Mouse (Mus musculus): ENCODE results near the gene Trim9. TPM values are rescaled to one million over a fixed set of nuclear protein-coding genes. Genes with fewer than 3 reads are reported as not detected.

Trim9 gene
- polyA plus RNA-seq, 1 experiment from 2014 or later = 2.4 TPM

DNA sequence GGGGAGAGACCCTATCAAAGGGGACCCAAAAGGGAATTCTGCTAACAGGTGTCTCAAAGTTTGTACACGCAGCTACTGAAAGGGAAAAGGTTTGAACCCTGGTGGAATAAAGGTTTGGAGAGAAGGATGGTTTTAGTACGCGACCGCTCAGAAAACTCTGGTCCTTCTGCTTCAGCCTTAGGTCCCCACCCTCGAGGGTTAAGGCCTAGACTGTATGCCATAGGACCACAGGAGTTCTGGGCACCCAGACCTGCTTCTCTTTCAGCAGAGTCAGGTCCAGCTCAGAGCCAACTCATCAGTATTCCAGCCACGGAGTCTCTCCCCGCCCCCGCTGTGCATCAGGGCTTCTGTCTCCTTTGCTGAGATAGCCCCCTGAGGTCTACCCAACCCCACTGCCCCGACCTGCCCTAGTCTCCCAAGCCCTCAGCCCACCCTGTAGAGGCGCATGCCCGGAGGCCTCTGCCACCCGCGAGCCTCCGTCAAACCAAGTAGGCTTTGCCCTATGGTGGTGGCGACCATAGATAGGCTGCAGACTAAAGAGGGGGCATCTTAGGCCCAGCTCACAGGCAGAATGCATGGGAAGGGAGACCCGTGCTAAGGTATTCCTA is 1.8 kb downstream of the Trim9 start:
- Histone ChIP-seq H3K4me2 (replicated peaks; ENCODE audit: low read depth, low read length) (peak overlapping the region; percentile 92), H3K27ac (ENCODE audit: low read length) (no peak overlapping the region), H3K9ac (replicated peaks; ENCODE audit: low read depth, low read length) (no peak overlapping the region), H3K4me1 (ENCODE audit: control insufficient read depth, insufficient read depth, low read length) (peaks cover 4% of the 10 kb centered on the region; the same call in 1 of the 2 replicates), H3K4me3 (ENCODE audit: low read depth, low read length) (peak overlapping the region; percentile 54), H3K27me3 (ENCODE audit: control insufficient read depth, insufficient read depth, low read length) (peaks cover 17% of the 10 kb centered on the region), H3K36me3 (ENCODE audit: control insufficient read depth, insufficient read depth, low read length) (no peaks in the 10 kb centered on the region), H3K9me3 (ENCODE audit: control insufficient read depth, low read depth, low read length) (no peaks in the 10 kb centered on the region)
- ATAC-seq (ENCODE audit: insufficient number of reproducible peaks, insufficient read depth, low FRiP score, low read depth) = no peak
- 32% methylated on average over 16 of the region's 16 CpGs for WGBS

GRCm38 (mm10) chr12:70335176-70335575 is 12.2 kb downstream of the Trim9 start:
- ATAC-seq (ENCODE audit: insufficient number of reproducible peaks, insufficient read depth, low FRiP score, low read depth) = no peak
- H3K27me3 ChIP-seq (ENCODE audit: control insufficient read depth, insufficient read depth, low read length) = no peaks in the 10 kb centered on the region
- H3K36me3 ChIP-seq (ENCODE audit: control insufficient read depth, insufficient read depth, low read length) = no peaks in the 10 kb centered on the region
- H3K9me3 ChIP-seq (ENCODE audit: control insufficient read depth, low read depth, low read length) = no peaks in the 10 kb centered on the region
- H3K4me2 ChIP-seq (replicated peaks; ENCODE audit: low read depth, low read length) = no peak overlapping the region
- H3K4me1 ChIP-seq (ENCODE audit: control insufficient read depth, insufficient read depth, low read length) = no peaks in the 10 kb centered on the region
- 61% methylated on average over 5 of the region's 5 CpGs for WGBS
- no peak overlapping the region for H3K4me3 ChIP-seq (ENCODE audit: low read depth, low read length)
- no peak overlapping the region for H3K9ac ChIP-seq (replicated peaks; ENCODE audit: low read depth, low read length)
- H3K27ac ChIP-seq (ENCODE audit: low read length) = no peak overlapping the region

- Histone ChIP-seq H3K9ac (replicated peaks; ENCODE audit: low read depth, low read length) (no peak overlapping the region), H3K4me1 (ENCODE audit: control insufficient read depth, insufficient read depth, low read length) (no peaks in the 10 kb centered on the region), H3K27ac (ENCODE audit: low read length) (no peak overlapping the region), H3K9me3 (ENCODE audit: control insufficient read depth, low read depth, low read length) (no peaks in the 10 kb centered on the region), H3K27me3 (ENCODE audit: control insufficient read depth, insufficient read depth, low read length) (no peaks in the 10 kb centered on the region), H3K4me2 (replicated peaks; ENCODE audit: low read depth, low read length) (no peak overlapping the region), H3K36me3 (ENCODE audit: control insufficient read depth, insufficient read depth, low read length) (no peaks in the 10 kb centered on the region), H3K4me3 (ENCODE audit: low read depth, low read length) (no peak overlapping the region)
- 85% methylated on average over 6 of the region's 6 CpGs for WGBS
- ATAC-seq (ENCODE audit: insufficient number of reproducible peaks, insufficient read depth, low FRiP score, low read depth) = no peak
These were observed 14.1 kb downstream of the Trim9 start for GRCm38 (mm10) chr12:70333253-70333805.

DNA sequence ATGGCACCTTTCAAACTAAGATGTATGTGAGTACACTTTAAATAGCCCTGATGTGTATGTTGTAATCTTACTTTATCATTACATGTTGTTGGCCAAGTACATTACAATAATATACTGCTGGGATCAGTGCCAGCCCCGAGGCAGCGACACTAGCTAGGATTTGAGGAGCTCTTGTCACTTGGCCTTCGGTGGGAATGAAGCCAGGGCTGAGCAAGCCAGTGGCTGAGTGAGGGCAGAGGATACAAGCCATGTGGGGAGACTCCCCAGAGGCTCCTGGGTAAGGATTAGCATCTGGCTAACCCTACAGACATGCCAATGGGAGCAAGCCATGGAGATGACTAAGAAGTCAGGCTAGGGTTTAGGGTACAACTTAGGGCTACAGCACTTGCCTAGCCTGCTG is 18.4 kb downstream of the Trim9 start:
- Histone ChIP-seq H3K27me3 (ENCODE audit: control insufficient read depth, insufficient read depth, low read length) (no peaks in the 10 kb centered on the region), H3K9me3 (ENCODE audit: control insufficient read depth, low read depth, low read length) (no peaks in the 10 kb centered on the region), H3K9ac (replicated peaks; ENCODE audit: low read depth, low read length) (no peak overlapping the region), H3K4me1 (ENCODE audit: control insufficient read depth, insufficient read depth, low read length) (no peaks in the 10 kb centered on the region), H3K4me3 (ENCODE audit: low read depth, low read length) (no peak overlapping the region), H3K36me3 (ENCODE audit: control insufficient read depth, insufficient read depth, low read length) (no peaks in the 10 kb centered on the region), H3K4me2 (replicated peaks; ENCODE audit: low read depth, low read length) (no peak overlapping the region), H3K27ac (ENCODE audit: low read length) (no peak overlapping the region)
- no peak for ATAC-seq (ENCODE audit: insufficient number of reproducible peaks, insufficient read depth, low FRiP score, low read depth)
- 69% methylated on average over 3 of the region's 3 CpGs for WGBS

DNA sequence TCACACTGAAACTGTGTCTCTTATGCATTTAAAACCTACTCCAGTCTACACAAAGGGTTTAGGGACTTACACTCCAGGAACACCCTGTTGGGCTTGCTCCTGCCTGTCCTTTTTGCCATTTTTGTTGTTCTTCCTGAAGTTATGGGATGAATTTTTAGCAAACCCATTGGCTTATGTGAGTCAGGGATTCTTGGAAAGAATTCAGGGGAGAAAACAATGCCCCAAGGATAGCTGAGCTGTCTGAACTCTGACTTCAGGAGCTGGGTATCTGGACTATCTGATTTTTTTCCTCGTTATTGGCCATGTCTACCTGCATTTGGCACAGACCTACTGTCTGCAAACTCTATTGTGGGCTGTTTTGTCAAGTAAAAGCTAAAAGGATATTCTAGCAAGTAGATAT is 20.5 kb downstream of the Trim9 start:
- Histone ChIP-seq H3K4me3 (ENCODE audit: low read depth, low read length) (no peak overlapping the region), H3K27ac (ENCODE audit: low read length) (no peak overlapping the region), H3K9ac (replicated peaks; ENCODE audit: low read depth, low read length) (no peak overlapping the region), H3K36me3 (ENCODE audit: control insufficient read depth, insufficient read depth, low read length) (no peaks in the 10 kb centered on the region), H3K4me1 (ENCODE audit: control insufficient read depth, insufficient read depth, low read length) (no peaks in the 10 kb centered on the region), H3K27me3 (ENCODE audit: control insufficient read depth, insufficient read depth, low read length) (no peaks in the 10 kb centered on the region), H3K4me2 (replicated peaks; ENCODE audit: low read depth, low read length) (no peak overlapping the region), H3K9me3 (ENCODE audit: control insufficient read depth, low read depth, low read length) (no peaks in the 10 kb centered on the region)
- WGBS = 60% methylated on average over 1 of the region's 1 CpGs
- ATAC-seq (ENCODE audit: insufficient number of reproducible peaks, insufficient read depth, low FRiP score, low read depth) = no peak

DNA sequence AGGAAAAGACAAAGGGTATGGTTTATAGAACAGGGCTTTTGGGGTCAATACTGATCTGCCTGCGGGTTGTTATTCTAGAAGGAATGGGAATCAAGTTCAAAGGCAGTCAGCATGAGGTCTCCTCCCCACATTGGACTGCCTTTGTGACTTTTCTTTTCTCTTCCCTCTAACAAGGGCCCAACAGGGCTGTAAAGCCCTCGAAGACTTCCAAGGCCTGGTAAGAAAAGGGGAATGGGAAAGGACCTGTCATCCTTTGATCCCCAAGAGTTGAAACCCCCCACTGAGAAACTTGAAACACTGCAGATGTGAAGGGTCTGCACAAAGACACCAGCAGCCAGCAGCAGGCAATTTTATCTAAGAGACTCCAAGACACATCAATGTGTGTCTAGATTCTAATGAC is 21.0 kb downstream of the Trim9 start:
- WGBS = 54% methylated on average over 2 of the region's 2 CpGs
- H3K4me2 ChIP-seq (replicated peaks; ENCODE audit: low read depth, low read length) = no peak overlapping the region
- H3K36me3 ChIP-seq (ENCODE audit: control insufficient read depth, insufficient read depth, low read length) = no peaks in the 10 kb centered on the region
- H3K27me3 ChIP-seq (ENCODE audit: control insufficient read depth, insufficient read depth, low read length) = no peaks in the 10 kb centered on the region
- no peak overlapping the region for H3K27ac ChIP-seq (ENCODE audit: low read length)
- no peaks in the 10 kb centered on the region for H3K4me1 ChIP-seq (ENCODE audit: control insufficient read depth, insufficient read depth, low read length)
- H3K9me3 ChIP-seq (ENCODE audit: control insufficient read depth, low read depth, low read length) = no peaks in the 10 kb centered on the region
- ATAC-seq (ENCODE audit: insufficient number of reproducible peaks, insufficient read depth, low FRiP score, low read depth) = no peak
- H3K9ac ChIP-seq (replicated peaks; ENCODE audit: low read depth, low read length) = no peak overlapping the region
- no peak overlapping the region for H3K4me3 ChIP-seq (ENCODE audit: low read depth, low read length)

GRCm38 (mm10) chr12:70325826-70326225 is 21.6 kb downstream of the Trim9 start:
- Histone ChIP-seq H3K27me3 (ENCODE audit: control insufficient read depth, insufficient read depth, low read length) (no peaks in the 10 kb centered on the region), H3K27ac (ENCODE audit: low read length) (no peak overlapping the region), H3K4me1 (ENCODE audit: control insufficient read depth, insufficient read depth, low read length) (no peaks in the 10 kb centered on the region), H3K9ac (replicated peaks; ENCODE audit: low read depth, low read length) (no peak overlapping the region), H3K4me2 (replicated peaks; ENCODE audit: low read depth, low read length) (no peak overlapping the region), H3K36me3 (ENCODE audit: control insufficient read depth, insufficient read depth, low read length) (no peaks in the 10 kb centered on the region), H3K4me3 (ENCODE audit: low read depth, low read length) (no peak overlapping the region), H3K9me3 (ENCODE audit: control insufficient read depth, low read depth, low read length) (no peaks in the 10 kb centered on the region)
- 72% methylated on average over 7 of the region's 7 CpGs for WGBS
- ATAC-seq (ENCODE audit: insufficient number of reproducible peaks, insufficient read depth, low FRiP score, low read depth) = no peak

- Histone ChIP-seq H3K27me3 (ENCODE audit: control insufficient read depth, insufficient read depth, low read length) (no peaks in the 10 kb centered on the region), H3K9ac (replicated peaks; ENCODE audit: low read depth, low read length) (no peak overlapping the region), H3K9me3 (ENCODE audit: control insufficient read depth, low read depth, low read length) (no peaks in the 10 kb centered on the region), H3K4me3 (ENCODE audit: low read depth, low read length) (no peak overlapping the region), H3K4me2 (replicated peaks; ENCODE audit: low read depth, low read length) (no peak overlapping the region), H3K36me3 (ENCODE audit: control insufficient read depth, insufficient read depth, low read length) (no peaks in the 10 kb centered on the region), H3K4me1 (ENCODE audit: control insufficient read depth, insufficient read depth, low read length) (no peaks in the 10 kb centered on the region), H3K27ac (ENCODE audit: low read length) (no peak overlapping the region)
- 69% methylated on average over 1 of the region's 1 CpGs for WGBS
- ATAC-seq (ENCODE audit: insufficient number of reproducible peaks, insufficient read depth, low FRiP score, low read depth) = no peak
These were observed 24.6 kb downstream of the Trim9 start for GRCm38 (mm10) chr12:70322790-70323189.

GRCm38 (mm10) chr12:70316147-70316546 is 31.3 kb downstream of the Trim9 start:
- no peak overlapping the region for H3K9ac ChIP-seq (replicated peaks; ENCODE audit: low read depth, low read length)
- no peaks in the 10 kb centered on the region for H3K27me3 ChIP-seq (ENCODE audit: control insufficient read depth, insufficient read depth, low read length)
- H3K4me3 ChIP-seq (ENCODE audit: low read depth, low read length) = no peak overlapping the region
- no peaks in the 10 kb centered on the region for H3K4me1 ChIP-seq (ENCODE audit: control insufficient read depth, insufficient read depth, low read length)
- H3K4me2 ChIP-seq (replicated peaks; ENCODE audit: low read depth, low read length) = no peak overlapping the region
- no peaks in the 10 kb centered on the region for H3K9me3 ChIP-seq (ENCODE audit: control insufficient read depth, low read depth, low read length)
- no peaks in the 10 kb centered on the region for H3K36me3 ChIP-seq (ENCODE audit: control insufficient read depth, insufficient read depth, low read length)
- no peak overlapping the region for H3K27ac ChIP-seq (ENCODE audit: low read length)
- WGBS = 77% methylated on average over 9 of the region's 9 CpGs
- ATAC-seq (ENCODE audit: insufficient number of reproducible peaks, insufficient read depth, low FRiP score, low read depth) = no peak
